Mouse (Mus musculus) MEL (cell line): ENCODE measurements around the gene Mta1.

ENCODE experiments used
- CTCF ChIP-seq, 3 experiments: IDR thresholded peaks in 2 of 3; conservative IDR thresholded peaks in 1 of 3; 2 replicates each; pipeline ENCODE4 v1.5.1; 2011 to 2012; ENCODE audit warnings: low read length in 3 of 3, low read depth in 2 of 3, mild to moderate bottlenecking in 2 of 3, improper control_type of control experiment in 1 of 3, inconsistent platforms in 1 of 3, mixed read lengths in 1 of 3, moderate library complexity in 1 of 3; ENCODE audit not compliant: control insufficient read depth in 1 of 3, insufficient read depth in 1 of 3, poor library complexity in 1 of 3, severe bottlenecking in 1 of 3
- EP300 ChIP-seq, 2 experiments: IDR thresholded peaks; 2 replicates each; pipeline ENCODE4 v1.6.1; 2011; ENCODE audit warnings: improper control_type of control experiment in 2 of 2, low read length in 2 of 2, low read depth in 1 of 2, mild to moderate bottlenecking in 1 of 2
- MEF2A ChIP-seq: IDR thresholded peaks from 2 replicates; pipeline ENCODE4 v1.6.1; 2014; ENCODE audit warnings: low read depth, mild to moderate bottlenecking, inconsistent platforms, low read length, improper control_type of control experiment; ENCODE audit not compliant: poor library complexity, insufficient replicate concordance, severe bottlenecking; ENCODE audit errors: extremely low read depth
- SIN3A ChIP-seq: IDR thresholded peaks from 2 replicates; pipeline ENCODE4 v1.6.1; 2012; ENCODE audit warnings: low read length, improper control_type of control experiment, inconsistent platforms
- USF2 ChIP-seq, 2 experiments: IDR thresholded peaks; 2 replicates each; pipeline ENCODE4 v1.6.1; 2011 to 2012; ENCODE audit warnings: improper control_type of control experiment in 2 of 2, low read length in 2 of 2, borderline replicate concordance in 1 of 2, inconsistent platforms in 1 of 2, low read depth in 1 of 2, mild to moderate bottlenecking in 1 of 2; ENCODE audit not compliant: insufficient read depth in 1 of 2
- ZMIZ1 ChIP-seq: IDR thresholded peaks from 2 replicates; pipeline ENCODE4 v1.6.1; 2012; ENCODE audit warnings: low read depth, mild to moderate bottlenecking, inconsistent platforms, low read length, improper control_type of control experiment, moderate library complexity
- ZNF384 ChIP-seq: IDR thresholded peaks from 2 replicates; pipeline ENCODE4 v1.6.1; 2012; ENCODE audit warnings: low read depth, mild to moderate bottlenecking, inconsistent platforms, low read length, improper control_type of control experiment

DNA sequence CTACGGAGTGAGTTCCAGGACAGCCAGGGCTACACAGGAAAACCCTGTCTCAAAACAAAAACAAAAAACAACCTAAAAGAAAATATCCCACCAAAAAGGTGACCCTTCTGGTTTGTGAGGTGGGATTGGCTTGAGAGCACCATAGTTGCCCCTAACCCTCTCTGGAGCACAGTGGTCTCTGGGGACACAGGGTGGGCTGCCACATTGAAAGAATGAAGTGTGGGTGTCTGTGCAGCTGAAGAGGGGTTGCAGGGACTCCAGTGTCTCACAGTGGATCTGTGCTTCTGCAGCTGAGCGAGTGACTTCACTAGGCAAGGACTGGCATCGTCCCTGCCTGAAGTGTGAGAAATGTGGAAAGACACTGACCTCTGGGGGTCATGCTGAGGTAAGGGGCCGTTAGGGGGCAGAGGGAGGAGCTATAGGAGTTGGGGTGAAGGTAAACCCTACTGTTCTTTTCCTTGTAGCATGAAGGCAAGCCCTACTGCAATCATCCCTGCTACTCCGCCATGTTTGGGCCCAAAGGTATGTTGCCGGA lies 55.0 kb downstream of the Mta1 start:
- TF ChIP-seq USF2 (IDR thresholded peaks at IDR 0.05; ENCODE audit: borderline replicate concordance in 1 of 2, insufficient read depth in 1 of 2, low read depth in 1 of 2, low read length in 2 of 2), result no peak
- TF ChIP-seq CTCF (IDR thresholded peaks at IDR 0.05 in 2 of 3, conservative IDR thresholded peaks at IDR 0.05 in 1 of 3; ENCODE audit: control insufficient read depth in 1 of 3, insufficient read depth in 1 of 3, low read depth in 2 of 3, low read length in 3 of 3, poor library complexity in 1 of 3, severe bottlenecking in 1 of 3), result no peak; a peak in 1 of 6 replicates
- TF ChIP-seq MEF2A, result no peak
- TF ChIP-seq SIN3A, result no peak
- no peak for TF ChIP-seq EP300 (IDR thresholded peaks at IDR 0.05; ENCODE audit: low read depth in 1 of 2, low read length in 2 of 2)
- no peak for TF ChIP-seq ZMIZ1
- TF ChIP-seq ZNF384, result no peak
